ENCODE assay signal across 8 mouse cellular contexts in genomic region chr11:62023494-62024233, GRCm38 (mm10).
DNase-seq lines count a peak whose midpoint lies in the region; ATAC-seq and TF ChIP-seq lines count a peak whose summit lies in the region.

No protein-coding gene starts in this region.

- no peaks in the 10 kb centered on the region for H3K36me3 ChIP-seq in intestine, embryonic 14.5 days (ENCODE audit: control insufficient read depth, insufficient read depth, low read length)
- no peaks in the 10 kb centered on the region for H3K36me3 ChIP-seq in intestine, embryonic 15.5 days
- no peaks in the 10 kb centered on the region for H3K36me3 ChIP-seq in stomach, embryonic 15.5 days
- H3K36me3 ChIP-seq in stomach, postnatal 0 days (ENCODE audit: control insufficient read depth, insufficient read depth, low read length): no peaks in the 10 kb centered on the region
- H3K36me3 ChIP-seq in hindbrain, embryonic 12.5 days: no peaks in the 10 kb centered on the region
- H3K36me3 ChIP-seq in stomach, embryonic 16.5 days (ENCODE audit: control insufficient read depth, insufficient read depth, low read length): no peaks in the 10 kb centered on the region
- H3K36me3 ChIP-seq in liver, postnatal 0 days (replicated peaks; ENCODE audit: insufficient read depth, low read length): no peaks in the 10 kb centered on the region; the same call in 1 of the 2 replicates

- peaks cover 8% of the 10 kb centered on the region; the same call in 1 of the 2 replicates for H3K4me1 ChIP-seq in intestine, embryonic 14.5 days (replicated peaks; ENCODE audit: control insufficient read depth, insufficient read depth, low read length)
- H3K4me1 ChIP-seq in intestine, embryonic 15.5 days (replicated peaks): no peaks in the 10 kb centered on the region
- H3K4me1 ChIP-seq in stomach, embryonic 15.5 days: no peaks in the 10 kb centered on the region
- H3K4me1 ChIP-seq in stomach, postnatal 0 days (replicated peaks; ENCODE audit: control insufficient read depth, insufficient read depth): no peaks in the 10 kb centered on the region
- H3K4me1 ChIP-seq in hindbrain, embryonic 12.5 days: peaks cover 8% of the 10 kb centered on the region
- no peaks in the 10 kb centered on the region for H3K4me1 ChIP-seq in stomach, embryonic 16.5 days (ENCODE audit: control insufficient read depth, insufficient read depth, low read length)
- no peaks in the 10 kb centered on the region for H3K4me1 ChIP-seq in liver, postnatal 0 days (ENCODE audit: insufficient read depth)

- no peak for ATAC-seq in intestine, embryonic 14.5 days (replicated peaks; ENCODE audit: low FRiP score, low TSS enrichment, low read depth)
- no peak for ATAC-seq in intestine, embryonic 15.5 days
- no peak for ATAC-seq in stomach, embryonic 15.5 days (ENCODE audit: insufficient read depth, low FRiP score, low read depth)
- no peak for ATAC-seq in stomach, postnatal 0 days (ENCODE audit: low FRiP score, low TSS enrichment)
- ATAC-seq in hindbrain, embryonic 12.5 days (ENCODE audit: low FRiP score): no peak
- ATAC-seq in stomach, embryonic 16.5 days (ENCODE audit: insufficient read depth, low FRiP score): no peak
- no peak for ATAC-seq in liver, postnatal 0 days

- no peak overlapping the region for H3K9ac ChIP-seq in intestine, embryonic 14.5 days (ENCODE audit: low read length)
- H3K9ac ChIP-seq in intestine, embryonic 15.5 days: no peak overlapping the region
- H3K9ac ChIP-seq in stomach, embryonic 15.5 days: no peak overlapping the region
- H3K9ac ChIP-seq in stomach, postnatal 0 days (ENCODE audit: low read length): no peak overlapping the region
- H3K9ac ChIP-seq in hindbrain, embryonic 12.5 days: no peak overlapping the region
- no peak overlapping the region for H3K9ac ChIP-seq in stomach, embryonic 16.5 days (ENCODE audit: low read length)
- H3K9ac ChIP-seq in liver, postnatal 0 days (replicated peaks): no peak overlapping the region

- 82% methylated on average over 12 of the region's 12 CpGs for WGBS in intestine, embryonic 14.5 days
- 83% methylated on average over 12 of the region's 12 CpGs for whole genome bisulfite sequencing in intestine, embryonic 15.5 days
- WGBS in stomach, embryonic 15.5 days: 77% methylated on average over 12 of the region's 12 CpGs
- WGBS in stomach, postnatal 0 days: 83% methylated on average over 12 of the region's 12 CpGs
- WGBS in hindbrain, embryonic 12.5 days: 84% methylated on average over 12 of the region's 12 CpGs
- 81% methylated on average over 12 of the region's 12 CpGs for WGBS in stomach, embryonic 16.5 days
- WGBS in liver, postnatal 0 days (ENCODE audit: insufficient replicate concordance): 75% methylated on average over 12 of the region's 12 CpGs

- H3K27me3 ChIP-seq in intestine, embryonic 14.5 days (replicated peaks; ENCODE audit: control insufficient read depth, insufficient read depth, low read length): no peaks in the 10 kb centered on the region
- no peaks in the 10 kb centered on the region for H3K27me3 ChIP-seq in intestine, embryonic 15.5 days (replicated peaks)
- H3K27me3 ChIP-seq in stomach, embryonic 15.5 days (replicated peaks): no peaks in the 10 kb centered on the region
- H3K27me3 ChIP-seq in stomach, postnatal 0 days (ENCODE audit: control insufficient read depth, insufficient read depth, low read length): no peaks in the 10 kb centered on the region
- no peaks in the 10 kb centered on the region for H3K27me3 ChIP-seq in hindbrain, embryonic 12.5 days
- H3K27me3 ChIP-seq in stomach, embryonic 16.5 days (ENCODE audit: control insufficient read depth, insufficient read depth, low read length): no peaks in the 10 kb centered on the region
- no peaks in the 10 kb centered on the region for H3K27me3 ChIP-seq in liver, postnatal 0 days (ENCODE audit: insufficient read depth, low read length)

- H3K27ac ChIP-seq in intestine, embryonic 14.5 days (ENCODE audit: low read depth): peak overlapping the region; percentile 23; the same call in 1 of the 2 replicates
- no peak overlapping the region; the same call in 1 of the 2 replicates for H3K27ac ChIP-seq in intestine, embryonic 15.5 days
- H3K27ac ChIP-seq in stomach, embryonic 15.5 days: peak overlapping the region; percentile 13; the same call in 1 of the 2 replicates
- no peak overlapping the region for H3K27ac ChIP-seq in stomach, postnatal 0 days (replicated peaks)
- H3K27ac ChIP-seq in hindbrain, embryonic 12.5 days: peak overlapping the region; percentile 60
- H3K27ac ChIP-seq in stomach, embryonic 16.5 days (ENCODE audit: low read length): peak overlapping the region; percentile 18; the same call in 1 of the 2 replicates
- no peak overlapping the region for H3K27ac ChIP-seq in liver, postnatal 0 days (ENCODE audit: low read depth)

- no peak overlapping the region for H3K4me2 ChIP-seq in intestine, embryonic 14.5 days (ENCODE audit: low read length)
- no peak overlapping the region for H3K4me2 ChIP-seq in intestine, embryonic 15.5 days (replicated peaks)
- H3K4me2 ChIP-seq in stomach, embryonic 15.5 days: no peak overlapping the region
- H3K4me2 ChIP-seq in stomach, postnatal 0 days (replicated peaks; ENCODE audit: low read depth): no peak overlapping the region
- H3K4me2 ChIP-seq in hindbrain, embryonic 12.5 days (replicated peaks): no peak overlapping the region
- no peak overlapping the region for H3K4me2 ChIP-seq in stomach, embryonic 16.5 days (ENCODE audit: low read depth, low read length)
- no peak overlapping the region for H3K4me2 ChIP-seq in liver, postnatal 0 days (ENCODE audit: low read depth, low read length)

- no peak for TF ChIP-seq EP300 in stomach, postnatal 0 days (optimal IDR thresholded peaks at IDR 0.05)
- TF ChIP-seq EP300 in liver, postnatal 0 days (IDR thresholded peaks at IDR 0.05; ENCODE audit: low read depth): no peak

- DNase-seq in intestine, embryonic 14.5 days (ENCODE audit: low spot score): no peak
- no peak for DNase-seq in stomach, postnatal 0 days (ENCODE audit: low spot score)
- DNase-seq in B cell, adult 2 months: no peak
- DNase-seq in liver, postnatal 0 days: no peak

- no peak overlapping the region for H3K4me3 ChIP-seq in intestine, embryonic 14.5 days (ENCODE audit: low read depth, low read length)
- H3K4me3 ChIP-seq in intestine, embryonic 15.5 days (replicated peaks): no peak overlapping the region
- H3K4me3 ChIP-seq in stomach, embryonic 15.5 days (replicated peaks): no peak overlapping the region
- H3K4me3 ChIP-seq in stomach, postnatal 0 days (ENCODE audit: low read depth, low read length): no peak overlapping the region
- H3K4me3 ChIP-seq in hindbrain, embryonic 12.5 days: no peak overlapping the region
- H3K4me3 ChIP-seq in stomach, embryonic 16.5 days (replicated peaks; ENCODE audit: low read length): no peak overlapping the region
- H3K4me3 ChIP-seq in liver, postnatal 0 days (ENCODE audit: low read depth, low read length): no peak overlapping the region

- no peaks in the 10 kb centered on the region for H3K9me3 ChIP-seq in intestine, embryonic 14.5 days (ENCODE audit: control insufficient read depth, low read length)
- no peaks in the 10 kb centered on the region for H3K9me3 ChIP-seq in intestine, embryonic 15.5 days
- H3K9me3 ChIP-seq in stomach, embryonic 15.5 days: no peaks in the 10 kb centered on the region
- H3K9me3 ChIP-seq in stomach, postnatal 0 days (ENCODE audit: control insufficient read depth, low read length): no peaks in the 10 kb centered on the region
- no peaks in the 10 kb centered on the region for H3K9me3 ChIP-seq in hindbrain, embryonic 12.5 days (replicated peaks)
- H3K9me3 ChIP-seq in stomach, embryonic 16.5 days (replicated peaks; ENCODE audit: control insufficient read depth, low read length): no peaks in the 10 kb centered on the region
- H3K9me3 ChIP-seq in liver, postnatal 0 days (ENCODE audit: low read length): no peaks in the 10 kb centered on the region

- no peak for TF ChIP-seq CTCF in stomach, postnatal 0 days (IDR thresholded peaks at IDR 0.05; ENCODE audit: low read depth)
- TF ChIP-seq CTCF in liver, postnatal 0 days (IDR thresholded peaks at IDR 0.05; ENCODE audit: low read depth): no peak

Comparison
In these comparisons a context has a peak if more than half of its experiments do, and no peak if none do; other contexts are left out.
1. H3K27ac ChIP-seq: peak in intestine, embryonic 14.5 days (single experiment), stomach, embryonic 15.5 days (single experiment), hindbrain, embryonic 12.5 days (single experiment) and stomach, embryonic 16.5 days (single experiment); none in intestine, embryonic 15.5 days (single experiment), stomach, postnatal 0 days (single experiment) and liver, postnatal 0 days (single experiment).